Mouse (Mus musculus): ENCODE data around the gene Extl1.

The Extl1 gene

DNA sequence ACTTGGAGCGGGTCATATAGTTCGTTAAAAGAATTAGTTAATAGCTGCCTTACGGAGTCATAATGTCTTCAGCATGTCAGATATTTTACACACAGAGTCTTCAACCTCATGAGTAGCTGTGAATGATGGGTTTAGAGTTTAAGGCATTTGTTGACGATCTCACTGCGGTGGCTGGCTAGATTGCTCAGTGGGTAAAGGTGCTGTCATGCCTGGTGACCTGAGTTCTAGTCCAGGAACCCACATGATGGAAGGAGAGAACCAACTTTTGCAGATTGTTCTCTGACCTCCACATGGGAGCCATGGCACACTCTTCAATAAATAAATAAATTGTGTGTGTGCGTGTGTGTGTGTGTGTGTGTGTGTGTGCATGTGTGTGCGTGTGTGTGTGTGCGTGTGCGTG lies 14.1 kb upstream of the Extl1 start:
- TF ChIP-seq GATA4 (IDR thresholded peaks at IDR 0.05; ENCODE audit: insufficient replicate concordance, low read length), result no peak

DNA sequence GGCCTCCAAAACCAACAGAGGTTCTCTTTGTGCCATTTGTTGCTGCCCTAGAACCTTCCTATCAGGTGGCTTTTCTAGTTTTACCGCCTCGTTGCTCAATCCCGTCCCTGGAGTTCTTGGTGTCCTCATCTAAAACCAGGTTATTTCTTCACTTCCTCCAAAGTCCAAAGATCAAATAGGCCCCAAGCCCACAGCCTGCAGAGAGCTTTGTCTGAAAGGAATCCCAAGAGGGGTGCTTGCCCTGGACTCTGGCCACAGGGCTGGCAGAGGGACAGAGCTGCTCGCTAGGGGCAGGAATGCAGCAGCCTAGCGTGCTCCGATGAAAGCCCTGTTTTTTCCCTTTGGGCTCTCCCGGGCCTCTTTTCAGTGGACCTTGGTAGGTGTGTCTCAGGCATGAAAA lies 13.5 kb upstream of the Extl1 start:
- no peak for TF ChIP-seq GATA4 (IDR thresholded peaks at IDR 0.05; ENCODE audit: insufficient replicate concordance, low read length)

DNA sequence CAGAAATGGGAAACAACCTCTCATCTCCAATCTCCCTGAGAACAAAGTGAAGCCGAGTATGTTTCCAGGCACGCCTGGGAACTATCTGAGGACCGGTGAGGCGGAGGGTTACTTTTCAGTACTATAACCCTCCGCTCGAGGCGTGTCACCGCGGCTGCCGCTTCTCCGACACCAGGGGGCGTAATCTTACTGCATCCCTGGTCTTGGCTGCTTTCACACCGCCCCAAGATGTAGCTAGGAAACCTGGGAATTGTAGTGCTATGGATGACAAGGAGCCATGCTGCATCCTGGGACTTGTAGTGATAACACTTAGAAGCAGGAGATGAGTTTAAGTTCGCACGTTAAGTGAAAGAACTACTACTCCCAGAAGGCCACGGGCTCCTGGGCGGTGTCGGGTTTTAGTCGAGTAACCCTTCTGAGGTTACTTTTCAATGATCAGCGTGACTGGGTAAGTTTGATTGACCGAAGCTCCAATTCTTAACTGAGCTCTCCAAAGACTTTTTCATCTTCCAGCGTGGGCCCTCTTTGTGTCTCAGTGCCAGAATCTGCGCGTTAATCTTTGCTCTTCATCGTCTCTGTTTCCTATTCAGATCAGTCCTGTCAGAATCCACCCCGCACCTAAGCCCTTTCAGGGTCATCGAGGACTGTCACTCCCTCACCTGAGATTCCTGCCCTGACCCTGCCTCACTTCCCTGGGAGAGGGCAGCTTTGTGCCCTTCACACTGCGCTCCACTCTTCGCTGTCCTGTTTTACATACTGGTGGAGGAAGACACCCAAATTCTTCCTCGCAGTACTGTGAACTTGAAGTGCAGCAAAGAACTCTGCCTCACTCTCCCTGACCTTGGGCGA lies 12.6 kb upstream of the Extl1 start, which contains the start of gene Pafah2:
TSS of gene Pafah2 (plus strand) at position 344 of the 849 bp plus-strand sequence.
- no peak for TF ChIP-seq GATA4 (IDR thresholded peaks at IDR 0.05; ENCODE audit: insufficient replicate concordance, low read length)

DNA sequence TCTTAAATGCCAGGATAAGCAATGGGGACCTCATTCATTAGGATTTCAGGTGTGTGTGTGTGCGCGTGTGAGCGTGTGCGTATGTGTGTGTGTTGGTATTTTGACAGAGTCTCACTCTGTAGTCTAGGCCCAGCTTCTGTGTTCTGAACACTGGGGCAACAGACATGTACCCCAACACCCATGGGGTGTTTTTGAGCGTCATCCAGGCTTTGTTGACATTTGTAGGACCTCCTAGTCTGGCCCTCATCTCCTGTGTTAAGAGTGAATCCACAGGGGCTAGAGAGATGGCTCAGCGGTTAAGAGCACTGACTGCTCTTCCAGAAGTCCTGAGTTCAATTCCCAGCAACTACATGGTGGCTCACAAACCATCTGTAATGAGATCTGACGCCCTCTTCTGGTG lies 11.5 kb upstream of the Extl1 start:
- TF ChIP-seq GATA4 (IDR thresholded peaks at IDR 0.05; ENCODE audit: insufficient replicate concordance, low read length), result no peak

DNA sequence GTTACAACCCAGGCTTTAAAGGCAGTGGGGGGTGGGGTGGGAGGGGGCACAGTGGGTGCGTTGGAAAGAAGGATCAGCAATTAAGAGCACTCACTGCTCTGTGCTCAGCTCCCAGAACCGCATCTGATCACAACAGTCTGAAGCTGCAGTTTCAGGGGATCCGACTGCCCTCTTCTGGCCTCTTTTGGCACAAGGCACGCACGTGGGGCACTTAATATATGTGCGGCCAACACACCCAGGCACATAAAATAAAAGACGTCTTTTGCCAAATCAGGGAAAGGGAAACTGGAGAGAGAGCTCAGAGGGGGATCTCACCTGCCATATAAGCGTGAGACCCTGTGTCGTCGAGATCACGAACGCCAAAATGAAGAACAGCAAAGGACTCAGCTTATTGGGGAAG lies 9.4 kb upstream of the Extl1 start:
- no peak for TF ChIP-seq GATA4 (IDR thresholded peaks at IDR 0.05; ENCODE audit: insufficient replicate concordance, low read length)

DNA sequence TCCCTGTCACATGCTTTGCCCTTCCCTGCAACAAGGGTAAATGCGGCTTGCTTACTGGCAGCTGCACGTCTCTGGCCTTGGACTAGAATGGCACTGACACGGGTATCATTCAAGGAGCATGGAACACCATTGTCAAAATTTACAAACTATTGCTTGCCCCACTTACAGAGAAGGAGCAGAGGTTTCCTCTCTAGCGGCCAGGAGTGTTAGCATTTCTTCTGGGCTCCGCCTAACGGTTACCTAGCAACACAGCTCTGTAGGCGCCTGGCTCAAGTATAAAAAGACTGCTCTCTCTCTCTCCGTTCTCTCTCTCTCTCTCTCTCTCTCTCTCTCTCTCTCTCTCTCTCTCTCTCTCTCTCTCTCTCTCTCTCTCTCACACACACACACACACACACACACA lies 8.9 kb upstream of the Extl1 start:
- no peak for TF ChIP-seq GATA4 (IDR thresholded peaks at IDR 0.05; ENCODE audit: insufficient replicate concordance, low read length)

DNA sequence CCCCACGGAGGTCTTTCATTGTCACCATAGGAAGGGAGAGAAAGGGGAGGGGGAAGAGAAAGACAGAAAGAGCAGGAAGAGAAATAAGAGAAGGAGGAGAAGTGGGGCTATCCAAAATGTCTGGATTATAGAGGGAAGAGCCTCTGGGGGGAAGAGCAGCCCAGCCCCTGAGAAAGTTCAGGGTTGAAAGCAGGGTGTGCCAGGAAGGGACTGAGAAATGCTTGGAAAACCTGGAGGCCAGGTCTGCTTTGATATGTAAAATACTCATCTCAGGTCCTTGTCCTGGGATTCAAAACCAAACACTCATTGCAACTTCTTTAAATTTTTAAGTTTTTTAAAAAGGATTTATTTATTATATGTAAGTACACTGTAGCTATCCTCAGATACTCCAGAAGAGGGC lies 8.0 kb upstream of the Extl1 start:
- TF ChIP-seq GATA4 (IDR thresholded peaks at IDR 0.05; ENCODE audit: insufficient replicate concordance, low read length), result no peak

DNA sequence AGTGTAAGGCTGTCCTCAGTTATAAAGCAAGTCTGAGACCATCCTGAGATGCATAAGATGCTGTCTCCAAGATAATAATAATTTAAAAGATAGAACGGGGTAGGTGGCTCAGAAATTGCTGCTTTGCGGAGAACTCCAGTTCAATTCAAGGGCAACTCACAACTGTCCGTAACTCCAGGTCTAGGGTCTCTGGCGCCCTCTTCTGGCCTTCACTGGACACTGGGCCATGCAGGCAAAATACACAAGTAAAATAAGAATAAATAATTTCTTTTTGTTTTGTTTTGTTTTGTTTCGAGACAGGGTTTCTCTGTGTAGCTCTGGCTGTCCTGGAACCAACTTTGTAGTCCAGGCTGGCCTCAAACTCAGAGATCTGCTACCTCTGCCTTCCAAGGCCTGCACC lies 4.7 kb upstream of the Extl1 start:
- no peak for TF ChIP-seq GATA4 (IDR thresholded peaks at IDR 0.05; ENCODE audit: insufficient replicate concordance, low read length)

DNA sequence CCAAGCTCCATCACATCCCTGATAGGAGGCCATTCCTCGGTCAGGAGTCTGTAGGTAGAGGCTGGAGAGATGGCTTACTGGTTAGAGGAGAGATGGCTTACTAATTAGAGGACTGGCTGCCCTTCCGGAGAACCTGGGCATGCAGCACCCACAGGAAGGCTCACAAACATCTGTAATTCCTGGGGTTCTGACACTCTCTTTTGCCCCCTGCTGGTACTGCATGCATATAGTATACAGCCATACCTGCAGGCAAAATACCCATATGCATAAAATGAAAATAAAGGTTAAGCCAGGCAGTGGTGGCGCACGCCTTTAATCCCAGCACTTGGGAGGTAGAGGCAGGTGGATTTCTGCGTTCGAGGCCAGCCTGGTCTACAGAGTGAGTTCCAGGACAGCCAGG lies 3.6 kb upstream of the Extl1 start:
- TF ChIP-seq GATA4 (IDR thresholded peaks at IDR 0.05; ENCODE audit: insufficient replicate concordance, low read length), result no peak

DNA sequence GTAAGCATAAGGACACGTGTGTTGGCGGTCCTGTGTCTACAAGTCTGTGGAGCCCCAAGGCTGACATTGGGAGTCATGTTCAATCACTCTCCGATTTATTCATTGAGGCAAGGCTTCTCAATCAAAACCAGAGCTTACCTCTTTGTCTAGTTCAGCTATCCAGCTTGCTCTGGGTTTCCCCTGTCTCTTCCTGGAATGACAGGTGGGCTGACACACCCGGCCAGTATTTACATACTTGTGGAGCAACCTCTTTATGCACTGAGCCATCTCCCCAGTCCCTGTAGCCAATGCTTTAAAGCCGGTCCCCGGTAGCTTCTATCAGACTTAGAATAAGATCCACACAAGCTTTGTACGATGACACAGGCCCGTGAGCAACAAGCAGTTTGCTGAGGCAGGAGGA lies 4.1 kb downstream of the Extl1 start:
- TF ChIP-seq GATA4 (IDR thresholded peaks at IDR 0.05; ENCODE audit: insufficient replicate concordance, low read length), result no peak

DNA sequence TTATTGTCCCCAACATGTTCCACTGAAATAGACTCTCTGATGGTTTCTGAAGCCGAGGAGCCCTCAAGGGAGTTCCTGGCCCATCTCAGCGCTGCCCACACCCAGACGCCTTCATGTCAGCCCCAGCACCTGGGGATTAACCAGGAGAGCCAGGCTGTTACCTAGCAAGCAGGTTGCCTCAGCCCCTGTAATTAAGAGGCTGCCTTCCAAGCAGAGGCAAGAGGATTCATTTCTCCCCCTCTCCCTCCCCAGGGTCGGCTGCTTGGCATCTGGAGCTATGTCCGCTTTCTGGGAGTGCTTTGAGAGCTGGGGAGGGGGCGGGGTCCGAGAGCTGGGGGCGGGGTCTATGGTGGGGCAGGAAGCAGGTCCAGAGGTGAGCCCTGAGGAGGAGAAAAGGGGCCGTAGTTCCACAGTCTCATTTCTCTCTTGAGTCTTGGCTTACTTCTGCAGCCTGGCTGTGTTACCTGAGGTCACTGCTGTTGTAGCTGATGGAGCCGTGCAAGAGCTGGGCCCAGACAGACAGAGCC lies 5.5 kb downstream of the Extl1 start:
- TF ChIP-seq GATA4 (IDR thresholded peaks at IDR 0.05; ENCODE audit: insufficient replicate concordance, low read length), result no peak

DNA sequence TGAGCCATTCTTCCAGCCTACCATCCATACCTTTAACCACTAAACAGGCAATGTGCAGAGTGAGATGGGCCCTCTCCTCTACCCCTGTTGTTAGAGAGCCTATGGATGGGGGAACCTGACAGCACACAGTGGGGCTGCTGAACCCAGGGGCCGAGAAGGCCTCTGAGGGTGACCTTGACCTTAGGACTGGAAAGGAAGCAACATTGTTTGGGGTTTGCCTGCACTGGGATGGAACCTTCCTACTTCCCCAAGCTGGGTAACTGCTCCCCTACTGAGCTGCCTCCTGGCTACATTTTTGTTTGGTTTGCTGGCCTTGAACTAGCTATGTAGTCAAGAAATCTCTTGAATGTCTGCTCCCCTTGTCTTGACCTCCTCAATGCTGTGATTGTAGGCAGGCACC lies 9.3 kb downstream of the Extl1 start:
- no peak for TF ChIP-seq GATA4 (IDR thresholded peaks at IDR 0.05; ENCODE audit: insufficient replicate concordance, low read length)

DNA sequence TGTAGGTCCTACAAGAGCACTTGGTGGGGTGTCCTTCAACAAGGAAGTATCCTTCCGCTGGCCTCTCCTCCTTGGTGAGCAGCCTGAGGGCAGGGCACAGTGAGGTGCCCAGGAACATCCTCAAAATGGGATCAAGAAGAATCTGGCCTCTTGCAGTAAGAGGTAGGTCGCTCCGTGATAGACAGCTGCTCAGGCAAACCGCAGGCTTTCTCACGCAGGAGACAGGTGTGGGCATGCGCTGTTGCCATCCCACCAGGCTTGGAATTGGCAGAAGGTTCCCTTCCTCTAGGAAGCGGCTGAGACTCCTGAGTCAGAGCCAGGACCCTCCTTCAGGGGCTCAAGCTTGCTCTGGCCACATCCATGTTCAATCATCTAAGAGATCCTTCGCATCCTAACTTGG lies 10.4 kb downstream of the Extl1 start:
- no peak for TF ChIP-seq GATA4 (IDR thresholded peaks at IDR 0.05; ENCODE audit: insufficient replicate concordance, low read length)

DNA sequence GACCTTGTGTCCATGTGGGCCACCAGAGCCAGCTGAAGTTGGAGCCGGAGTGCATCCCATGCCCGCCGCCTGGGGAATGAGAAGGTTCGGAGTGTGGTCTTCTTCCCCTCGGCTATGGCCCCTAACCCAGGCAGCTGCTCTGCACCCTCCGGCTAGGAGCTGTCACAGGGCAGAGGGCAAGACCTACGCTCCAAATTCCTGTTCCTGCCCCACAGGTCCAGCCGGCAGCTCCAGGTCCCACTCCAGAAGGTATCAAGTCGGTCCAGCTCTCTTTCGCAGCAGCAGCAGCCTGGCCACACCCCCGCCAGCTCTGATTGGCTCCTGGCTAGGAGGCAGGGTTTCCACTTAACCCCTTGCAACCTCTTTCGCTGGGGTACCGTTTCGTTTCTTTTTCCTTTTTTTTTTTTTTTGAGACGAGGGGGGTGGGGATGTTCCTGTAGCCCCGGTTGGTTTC lies 11.3 kb downstream of the Extl1 start:
- TF ChIP-seq GATA4 (IDR thresholded peaks at IDR 0.05; ENCODE audit: insufficient replicate concordance, low read length), result no peak

DNA sequence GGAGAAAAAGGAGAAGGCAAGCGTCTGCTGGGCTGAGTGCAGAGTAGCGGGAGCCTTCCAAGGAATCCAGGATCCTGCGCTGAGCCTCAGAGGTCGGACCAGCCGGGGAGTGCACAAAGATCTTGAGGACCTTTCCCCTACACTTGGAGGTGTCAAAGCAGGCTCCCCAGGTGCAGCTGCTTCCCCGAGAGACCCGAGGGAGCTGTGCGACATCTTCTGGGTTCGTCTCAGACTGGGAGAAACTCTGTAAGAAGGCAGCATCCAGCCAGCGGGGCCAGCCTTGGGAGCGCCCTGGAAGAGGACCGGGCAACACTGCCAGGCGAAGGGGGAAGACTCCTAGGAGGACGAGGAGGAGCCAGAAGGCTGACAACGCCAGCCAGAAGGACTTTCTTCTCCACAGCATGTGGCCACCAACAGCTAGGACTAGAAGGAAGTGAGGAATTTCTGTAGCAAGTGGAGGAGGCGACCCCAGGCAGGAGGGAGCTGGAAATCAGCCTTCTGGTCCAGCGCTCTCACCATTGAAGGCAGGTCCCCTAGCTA lies 12.3 kb downstream of the Extl1 start:
- TF ChIP-seq GATA4 (IDR thresholded peaks at IDR 0.05; ENCODE audit: insufficient replicate concordance, low read length), result no peak

DNA sequence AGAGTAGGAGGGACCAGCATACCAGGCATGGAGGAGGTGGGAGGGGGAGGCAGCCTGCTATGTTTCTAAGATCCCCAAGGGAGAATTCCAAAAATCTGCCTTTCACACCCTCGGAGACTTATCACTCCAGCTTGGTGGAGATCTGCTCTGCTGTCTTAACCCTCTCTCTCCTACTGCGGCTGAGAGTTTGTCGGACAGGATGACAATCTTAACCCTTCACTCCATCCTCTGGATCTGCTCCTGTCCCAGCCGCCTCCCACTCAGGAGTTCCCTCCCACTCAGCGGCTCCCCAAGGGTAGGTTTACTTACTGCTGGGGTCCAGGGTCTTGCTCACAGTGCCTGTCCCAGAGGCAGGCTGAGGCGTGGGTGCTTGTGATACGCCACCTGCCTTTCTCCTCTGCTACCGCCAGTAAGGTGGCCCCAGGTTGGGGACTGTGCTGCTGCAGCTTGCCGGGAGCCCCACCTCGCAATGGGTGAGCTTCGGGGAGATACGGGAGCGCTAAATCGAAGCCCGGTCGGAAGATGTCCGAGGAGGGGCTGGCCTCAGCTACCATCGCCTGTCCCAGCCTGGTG lies 12.9 kb downstream of the Extl1 start:
- TF ChIP-seq GATA4 (IDR thresholded peaks at IDR 0.05; ENCODE audit: insufficient replicate concordance, low read length), result no peak

Data from liver, adult (tissue).